Mouse (Mus musculus): Measurements from ENCODE around the gene Ppp2r2d. TPM values are rescaled to one million over a fixed set of nuclear protein-coding genes. Genes with fewer than 3 reads are reported as not detected.

The Ppp2r2d gene
- polyA plus RNA-seq (2016; fragmentation: Nextera tagmentation; extraction: Ambion mirVana), result 36.7 and 46.2 TPM in 2 replicates

DNA sequence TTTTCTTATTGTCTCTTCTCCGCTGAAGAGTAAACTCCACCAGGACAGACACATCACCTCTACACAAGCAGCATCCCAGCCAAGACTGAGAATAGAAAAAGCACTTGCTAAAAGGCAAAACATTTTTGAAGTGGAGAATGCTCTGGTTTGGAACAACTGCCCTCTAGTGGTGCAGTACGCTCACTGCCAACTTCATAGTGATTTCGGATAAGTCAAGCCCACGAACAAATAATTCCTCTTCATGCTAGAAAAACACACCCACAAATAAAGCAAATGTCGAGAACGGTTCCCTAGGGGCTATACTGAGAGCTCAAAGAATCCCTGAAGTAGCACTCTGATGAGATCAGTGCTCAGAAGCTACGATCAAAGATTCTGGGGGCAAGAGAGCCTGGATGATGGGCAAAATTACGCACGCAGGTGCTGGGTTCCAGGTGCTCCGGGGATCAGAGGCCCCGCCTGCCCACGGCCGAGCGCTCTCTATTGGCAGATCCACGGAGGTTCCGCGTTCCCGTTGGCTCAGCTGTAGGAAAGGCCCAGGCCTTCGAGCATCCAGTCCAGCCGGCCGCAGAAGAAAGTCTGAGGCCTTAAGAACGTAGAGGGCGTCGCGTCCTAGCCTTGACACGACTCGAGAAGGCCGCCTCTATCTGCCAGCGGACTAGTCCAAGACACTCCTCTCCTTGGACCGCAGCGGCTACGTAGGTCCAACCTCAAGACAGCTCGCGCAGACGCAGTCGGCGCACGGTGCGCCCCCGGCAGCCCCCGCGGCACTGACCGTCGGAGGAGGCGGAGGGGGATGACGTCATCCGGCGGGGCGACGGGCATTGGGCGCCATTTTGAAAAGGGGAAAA lies at the start of gene Ppp2r2d, which contains the start of gene Mapk1ip1:
Gene Ppp2r2d, plus strand, starts transcription at position 536 of the 848 bp plus-strand sequence.
Gene Mapk1ip1, minus strand, starts transcription at position 730 of the 848 bp plus-strand sequence.
- DNase-seq (ENCODE audit: low spot score), result peak; percentile 97
- no peaks in the 10 kb centered on the region for H3K27me3 ChIP-seq (ENCODE audit: insufficient read depth, poor library complexity, severe bottlenecking)
- peak within 1 kb of the TSS; percentile 100 for H3K27ac ChIP-seq
- WGBS, result under 1% methylated on average over 51 of the region's 51 CpGs
- peak within 1 kb of the TSS; percentile 99 for H3K4me3 ChIP-seq
- peaks cover 11% of the 10 kb centered on the region; the same call in 1 of the 2 replicates for H3K36me3 ChIP-seq
- no peaks in the 10 kb centered on the region for H3K9me3 ChIP-seq
- H3K4me1 ChIP-seq, result peaks cover 35% of the 10 kb centered on the region

DNA sequence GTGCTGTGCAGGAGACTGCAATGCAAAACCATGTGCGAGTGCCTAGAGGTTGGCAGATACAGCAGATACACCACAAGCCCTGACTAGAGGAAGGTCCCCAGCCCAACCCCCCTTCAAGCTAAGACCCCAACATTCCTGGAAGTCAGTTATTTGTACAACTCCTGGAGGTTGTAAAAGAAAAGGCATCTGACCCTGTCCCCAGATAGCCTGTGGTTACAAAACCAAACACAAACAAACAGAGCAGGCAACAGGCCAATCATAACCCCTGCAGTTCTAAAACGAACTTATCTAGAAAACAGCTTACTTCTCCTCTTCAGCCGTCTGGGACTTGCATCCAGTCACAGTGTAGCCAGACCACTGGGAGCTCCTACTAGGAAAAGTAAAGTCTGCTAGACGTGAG lies 42.5 kb upstream of the Ppp2r2d start:
- Histone ChIP-seq H3K36me3 (no peaks in the 10 kb centered on the region), H3K9me3 (peaks cover 3% of the 10 kb centered on the region; the same call in 1 of the 2 replicates), H3K27me3 (ENCODE audit: insufficient read depth, poor library complexity, severe bottlenecking) (no peaks in the 10 kb centered on the region), H3K4me3 (no peak overlapping the region), H3K4me1 (peaks cover 3% of the 10 kb centered on the region; the same call in 1 of the 2 replicates), H3K27ac (no peak overlapping the region)
- no peak for DNase-seq (ENCODE audit: low spot score)
- 17% methylated on average over 4 of the region's 4 CpGs for WGBS

DNA sequence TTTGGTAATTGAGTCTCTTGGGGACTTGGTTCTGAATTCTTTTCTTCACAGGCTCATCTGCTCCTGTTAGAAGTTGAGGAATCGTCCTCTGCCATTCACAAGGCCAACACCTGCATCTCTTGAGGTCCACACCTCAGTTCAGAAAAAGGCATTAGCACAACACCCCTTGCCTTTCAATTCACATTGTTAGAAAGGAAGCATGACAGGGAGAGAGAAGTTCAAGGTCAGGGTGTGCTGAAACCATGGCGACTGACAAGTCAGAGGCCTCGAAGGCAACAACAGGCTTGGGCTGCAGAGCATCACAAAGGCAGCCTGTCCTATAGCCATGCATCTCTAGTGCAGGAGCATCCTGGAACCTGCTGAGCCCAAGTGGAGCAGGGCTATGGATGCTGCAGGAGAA lies 38.7 kb upstream of the Ppp2r2d start:
- 80% methylated on average over 3 of the region's 3 CpGs for WGBS
- Histone ChIP-seq H3K36me3 (no peaks in the 10 kb centered on the region), H3K4me1 (peaks cover 3% of the 10 kb centered on the region; the same call in 1 of the 2 replicates), H3K4me3 (no peak overlapping the region), H3K9me3 (peaks cover 3% of the 10 kb centered on the region; the same call in 1 of the 2 replicates), H3K27me3 (ENCODE audit: insufficient read depth, poor library complexity, severe bottlenecking) (no peaks in the 10 kb centered on the region), H3K27ac (no peak overlapping the region)
- no peak for DNase-seq (ENCODE audit: low spot score)

DNA sequence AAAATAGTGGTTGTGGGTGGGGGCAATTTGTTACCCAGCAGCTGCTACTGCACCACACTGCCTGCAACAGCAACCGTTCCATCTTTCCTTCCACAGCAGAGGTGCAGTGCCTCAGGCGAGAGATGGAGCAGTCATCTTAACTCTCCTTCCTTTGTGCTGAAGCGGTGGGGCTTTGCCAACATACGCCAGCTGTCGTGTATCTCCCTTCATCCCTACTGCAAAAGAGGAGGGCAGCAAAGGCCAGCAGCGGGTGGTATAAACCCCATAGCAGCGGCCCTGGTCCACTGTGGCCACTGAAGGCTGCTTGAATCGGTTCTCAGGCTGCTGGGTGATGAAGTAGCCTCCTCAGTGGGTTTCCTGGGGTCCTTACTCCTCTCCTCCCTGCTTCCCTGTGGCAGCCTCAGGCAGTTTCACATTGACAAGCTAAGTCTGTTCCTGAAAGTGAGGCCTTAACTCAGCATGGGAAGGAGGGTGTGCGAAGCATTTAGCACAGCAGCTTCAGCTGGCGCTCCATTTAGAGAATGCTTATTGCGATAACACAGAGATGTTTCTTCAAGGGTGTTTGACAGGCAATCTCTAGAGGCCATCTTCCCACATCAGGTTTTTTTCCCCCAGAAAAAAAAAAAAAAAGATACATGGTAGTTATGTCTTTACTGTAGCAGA lies 32.5 kb upstream of the Ppp2r2d start:
- H3K4me3 ChIP-seq, result no peak overlapping the region
- no peaks in the 10 kb centered on the region for H3K9me3 ChIP-seq
- 78% methylated on average over 11 of the region's 11 CpGs for WGBS

GRCm38 (mm10) chr7:138818314-138818713 lies 27.6 kb upstream of the Ppp2r2d start:
- 0 out of 2 replicates have a peak, but pooled peaks cover 2% of the 10 kb centered on the region for H3K4me1 ChIP-seq
- no peak for DNase-seq (ENCODE audit: low spot score)
- 44% methylated on average over 4 of the region's 4 CpGs for WGBS
- H3K27me3 ChIP-seq (ENCODE audit: insufficient read depth, poor library complexity, severe bottlenecking), result no peaks in the 10 kb centered on the region
- no peaks in the 10 kb centered on the region for H3K9me3 ChIP-seq
- H3K4me3 ChIP-seq, result no peak overlapping the region
- H3K36me3 ChIP-seq, result no peaks in the 10 kb centered on the region
- H3K27ac ChIP-seq, result no peak overlapping the region

More for the DNA sequence above, 32.5 kb upstream of the Ppp2r2d start:
- H3K27ac ChIP-seq, result no peak overlapping the region
- DNase-seq (ENCODE audit: low spot score), result no peak
- H3K36me3 ChIP-seq, result no peaks in the 10 kb centered on the region
- 0 out of 2 replicates have a peak, but pooled peaks cover 2% of the 10 kb centered on the region for H3K4me1 ChIP-seq
- no peaks in the 10 kb centered on the region for H3K27me3 ChIP-seq (ENCODE audit: insufficient read depth, poor library complexity, severe bottlenecking)

GRCm38 (mm10) chr7:138824423-138824822 lies 21.5 kb upstream of the Ppp2r2d start:
- Histone ChIP-seq H3K4me3 (no peak overlapping the region), H3K27me3 (ENCODE audit: insufficient read depth, poor library complexity, severe bottlenecking) (no peaks in the 10 kb centered on the region), H3K9me3 (no peaks in the 10 kb centered on the region), H3K27ac (no peak overlapping the region), H3K36me3 (no peaks in the 10 kb centered on the region), H3K4me1 (no peaks in the 10 kb centered on the region)
- WGBS, result 84% methylated on average over 6 of the region's 6 CpGs
- DNase-seq (ENCODE audit: low spot score), result no peak

DNA sequence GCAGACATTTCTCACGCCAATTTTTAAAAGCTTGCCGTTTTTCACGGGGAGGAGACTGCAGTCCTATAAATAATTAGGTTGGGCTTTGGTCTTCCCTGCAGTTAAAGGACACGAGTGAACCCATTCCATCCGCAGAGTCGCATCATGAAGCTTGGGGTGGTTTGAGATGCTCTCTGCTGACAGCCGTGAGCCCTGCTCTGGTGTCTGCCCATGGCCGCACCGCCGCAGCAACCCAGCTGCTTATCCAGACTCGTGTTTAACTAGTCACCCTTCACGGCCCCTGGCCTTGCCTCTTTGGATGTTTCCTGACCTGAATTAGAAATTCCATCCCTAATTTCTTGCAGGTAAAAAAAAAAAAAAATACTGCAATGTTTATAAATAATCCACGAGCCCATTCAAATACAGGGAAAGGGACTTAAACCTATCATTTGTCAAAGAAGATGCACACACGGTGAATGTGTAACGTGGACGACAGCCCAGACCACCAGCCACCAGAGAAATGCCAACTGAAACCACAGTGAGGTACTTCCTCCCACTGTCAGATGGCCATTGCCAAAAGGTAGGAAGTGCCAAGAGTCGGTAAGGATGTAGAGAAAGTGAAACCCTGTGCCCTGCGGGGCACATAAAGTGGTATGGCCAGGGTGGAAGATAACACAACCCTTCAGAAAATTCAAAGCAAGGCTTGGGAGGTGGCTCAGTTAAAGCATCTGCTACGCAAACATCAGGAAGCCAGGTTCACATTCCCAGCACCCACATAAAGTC lies 20.7 kb upstream of the Ppp2r2d start:
- WGBS, result 85% methylated on average over 19 of the region's 19 CpGs

GRCm38 (mm10) chr7:138827812-138828211 lies 18.1 kb upstream of the Ppp2r2d start:
- no peaks in the 10 kb centered on the region for H3K27me3 ChIP-seq (ENCODE audit: insufficient read depth, poor library complexity, severe bottlenecking)
- no peak overlapping the region for H3K27ac ChIP-seq
- no peak overlapping the region for H3K4me3 ChIP-seq
- H3K36me3 ChIP-seq, result no peaks in the 10 kb centered on the region
- H3K9me3 ChIP-seq, result no peaks in the 10 kb centered on the region
- no peaks in the 10 kb centered on the region for H3K4me1 ChIP-seq
- WGBS, result 18% methylated on average over 11 of the region's 11 CpGs
- no peak for DNase-seq (ENCODE audit: low spot score)

More for the DNA sequence above, 20.7 kb upstream of the Ppp2r2d start:
- H3K4me1 ChIP-seq, result no peaks in the 10 kb centered on the region
- no peak for DNase-seq (ENCODE audit: low spot score)
- no peaks in the 10 kb centered on the region for H3K27me3 ChIP-seq (ENCODE audit: insufficient read depth, poor library complexity, severe bottlenecking)
- no peaks in the 10 kb centered on the region for H3K36me3 ChIP-seq
- no peak overlapping the region for H3K4me3 ChIP-seq
- H3K27ac ChIP-seq, result no peak overlapping the region
- no peaks in the 10 kb centered on the region for H3K9me3 ChIP-seq

DNA sequence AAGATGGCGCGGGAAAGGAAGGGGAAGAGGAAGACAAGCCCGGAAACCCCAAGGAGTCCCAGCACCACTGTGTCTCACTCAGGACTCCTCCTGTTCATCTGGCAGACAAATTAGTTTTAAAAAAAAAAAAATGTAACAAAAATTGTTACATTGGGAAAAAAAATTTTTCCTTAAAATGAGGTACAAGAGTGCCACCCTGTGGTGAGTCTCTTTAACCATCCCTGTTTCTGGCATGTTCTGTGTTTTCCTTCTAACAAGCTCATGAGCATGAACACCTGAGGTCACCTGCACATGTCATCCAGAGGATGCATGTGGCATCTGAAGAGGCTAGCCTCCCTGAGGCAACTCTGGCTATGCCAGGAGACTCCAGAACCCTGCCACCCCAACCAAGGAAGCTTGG lies 10.9 kb upstream of the Ppp2r2d start:
- H3K4me3 ChIP-seq, result no peak overlapping the region
- 86% methylated on average over 3 of the region's 3 CpGs for WGBS
- H3K9me3 ChIP-seq, result no peaks in the 10 kb centered on the region
- no peak overlapping the region for H3K27ac ChIP-seq
- no peaks in the 10 kb centered on the region for H3K4me1 ChIP-seq
- H3K27me3 ChIP-seq (ENCODE audit: insufficient read depth, poor library complexity, severe bottlenecking), result no peaks in the 10 kb centered on the region
- no peak for DNase-seq (ENCODE audit: low spot score)
- peaks cover 15% of the 10 kb centered on the region for H3K36me3 ChIP-seq

DNA sequence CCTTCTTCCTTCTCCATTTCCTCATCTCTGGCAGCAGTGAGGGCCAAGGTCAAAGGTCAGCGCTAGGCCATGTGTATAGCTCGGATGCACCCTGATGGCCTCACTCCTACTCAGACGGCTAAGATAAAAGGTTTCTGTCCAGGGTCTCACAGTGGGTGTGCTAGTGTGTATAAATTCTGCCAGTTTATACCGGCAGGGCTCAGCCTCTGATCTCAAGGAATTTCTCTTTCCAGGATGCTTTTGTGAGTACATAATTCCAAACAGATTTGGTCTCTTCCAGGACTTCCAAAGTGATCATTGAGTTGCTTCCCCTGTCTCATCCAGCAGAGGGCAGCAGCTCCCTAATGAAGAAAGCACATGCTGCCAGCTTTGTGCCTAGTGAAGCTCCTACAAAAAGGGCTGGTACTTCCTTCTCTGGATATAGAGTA lies 5.3 kb upstream of the Ppp2r2d start:
- DNase-seq (ENCODE audit: low spot score), result peak; percentile 85
- 60% methylated on average over 4 of the region's 4 CpGs for WGBS
- no peak overlapping the region for H3K27ac ChIP-seq
- H3K4me1 ChIP-seq, result peaks cover 23% of the 10 kb centered on the region
- no peak overlapping the region for H3K4me3 ChIP-seq
- peaks cover 10% of the 10 kb centered on the region for H3K36me3 ChIP-seq
- H3K9me3 ChIP-seq, result no peaks in the 10 kb centered on the region
- no peaks in the 10 kb centered on the region for H3K27me3 ChIP-seq (ENCODE audit: insufficient read depth, poor library complexity, severe bottlenecking)

DNA sequence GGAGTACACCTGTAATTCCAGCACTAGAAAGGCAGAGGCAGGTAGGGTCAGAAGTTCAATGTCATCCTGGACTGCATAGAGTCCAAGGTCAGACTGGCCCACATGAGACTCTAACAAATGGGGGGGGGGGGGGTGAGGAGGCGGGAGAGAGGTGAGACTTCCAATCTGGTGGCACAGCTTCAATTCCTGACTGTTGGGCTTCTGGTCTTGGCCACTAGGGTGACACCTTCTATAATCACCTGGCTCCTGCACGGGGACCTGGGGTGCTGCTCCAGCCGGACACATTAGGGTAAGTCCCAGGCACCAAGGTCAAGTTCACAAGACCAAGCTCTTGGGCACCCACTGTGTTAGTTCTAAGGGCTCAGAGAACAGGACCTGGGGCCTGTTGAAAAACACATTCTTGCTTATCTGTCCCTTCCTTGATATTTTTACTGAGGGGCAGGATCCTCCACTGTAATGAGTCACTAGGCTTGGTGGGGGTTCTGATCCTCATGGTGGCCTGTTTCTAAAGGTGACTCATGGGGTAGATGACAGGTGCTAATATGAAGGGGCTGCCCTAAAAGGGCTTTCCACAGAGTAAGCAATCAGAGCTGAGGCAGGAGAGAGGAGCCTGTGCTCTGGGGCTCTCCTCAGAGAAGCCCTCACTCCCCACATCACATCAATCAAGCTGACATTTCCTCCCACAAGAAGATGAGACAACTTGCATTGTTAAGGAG lies 4.3 kb upstream of the Ppp2r2d start:
- Histone ChIP-seq H3K27me3 (ENCODE audit: insufficient read depth, poor library complexity, severe bottlenecking) (no peaks in the 10 kb centered on the region), H3K4me3 (no peak overlapping the region), H3K27ac (no peak overlapping the region), H3K36me3 (peaks cover 2% of the 10 kb centered on the region), H3K4me1 (peaks cover 23% of the 10 kb centered on the region), H3K9me3 (no peaks in the 10 kb centered on the region)
- 60% methylated on average over 3 of the region's 3 CpGs for WGBS
- peak; percentile 58 for DNase-seq (ENCODE audit: low spot score)

DNA sequence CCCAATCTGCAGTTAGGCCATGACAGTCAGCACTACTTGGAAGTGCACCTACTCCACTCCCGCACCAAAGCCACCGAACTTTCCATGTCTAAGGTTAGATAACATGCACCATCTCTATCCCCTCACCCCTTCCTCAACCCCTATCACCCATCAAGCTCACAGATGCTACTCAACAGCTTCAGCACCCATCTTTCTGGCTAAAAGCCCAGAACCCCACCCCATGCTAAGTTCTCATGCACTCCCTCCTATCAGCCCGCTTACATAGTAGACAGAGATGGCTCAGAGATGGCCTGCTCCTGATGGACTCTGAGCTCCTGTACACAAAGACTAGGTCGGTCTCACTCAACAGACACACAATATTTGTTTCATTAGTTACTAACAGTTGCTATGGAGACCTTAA lies 2.5 kb upstream of the Ppp2r2d start:
- Histone ChIP-seq H3K36me3 (peaks cover 3% of the 10 kb centered on the region; the same call in 1 of the 2 replicates), H3K4me3 (no peak overlapping the region), H3K27me3 (ENCODE audit: insufficient read depth, poor library complexity, severe bottlenecking) (no peaks in the 10 kb centered on the region), H3K4me1 (peaks cover 37% of the 10 kb centered on the region), H3K27ac (no peak overlapping the region), H3K9me3 (no peaks in the 10 kb centered on the region)
- WGBS, result 89% methylated on average over 4 of the region's 4 CpGs
- DNase-seq (ENCODE audit: low spot score), result no peak
